Mouse (Mus musculus) layer of hippocampus, adult 2 months (tissue): Measurements from ENCODE around the gene Ylpm1. TPM values are rescaled to one million over a fixed set of nuclear protein-coding genes. Genes with fewer than 3 reads are reported as not detected.
A peak's percentile ranks its signal among the peaks of the same experiment; 100 is the strongest.

ENCODE experiments used
- DNase-seq, 2 experiments: peaks; one replicate each; pipeline ENCODE4 v3.0.0; 2022; ENCODE audit warnings: low spot score in 2 of 2
- H3K27ac ChIP-seq: fragments of 200-600 bp; 2 replicates; pipeline ENCODE4 v1.8.1; 2022
- H3K4me3 ChIP-seq: fragments of 200-600 bp; 2 replicates; pipeline ENCODE4 v1.8.1; 2022; ENCODE audit warnings: mild to moderate bottlenecking
- CTCF ChIP-seq: fragments of 200-600 bp; conservative IDR thresholded peaks from 2 replicates; pipeline ENCODE4 v1.8.1; 2022; ENCODE audit warnings: antibody characterized with exemption, mild to moderate bottlenecking, moderate library complexity
- long read RNA-seq, 2 experiments: library from polyadenylated mRNA; stranded (forward); transcript quantifications; one replicate each; pipeline ENCODE4 v2.0.0; 2021; ENCODE audit warnings: borderline mapping rate in 2 of 2
- total RNA-seq, 2 experiments: library from RNA; stranded (reverse); gene quantifications; 2 replicates each; pipeline ENCODE4 v1.2.3; 2021

The Ylpm1 gene
- total RNA-seq = 100 to 1,000 TPM; 129 to 146 TPM
- long read RNA-seq, experiment 1, full-length matches to known transcripts = 3 of 14 reads
- long read RNA-seq, experiment 1, partial matches to known transcripts = 8 of 14 reads
- long read RNA-seq, experiment 1, other reads (novel, unspliced or antisense) = 3 of 14 reads
- long read RNA-seq, experiment 2, full-length matches to known transcripts = 7 of 28 reads
- long read RNA-seq, experiment 2, partial matches to known transcripts = 12 of 28 reads
- long read RNA-seq, experiment 2, other reads (novel, unspliced or antisense) = 9 of 28 reads

DNA sequence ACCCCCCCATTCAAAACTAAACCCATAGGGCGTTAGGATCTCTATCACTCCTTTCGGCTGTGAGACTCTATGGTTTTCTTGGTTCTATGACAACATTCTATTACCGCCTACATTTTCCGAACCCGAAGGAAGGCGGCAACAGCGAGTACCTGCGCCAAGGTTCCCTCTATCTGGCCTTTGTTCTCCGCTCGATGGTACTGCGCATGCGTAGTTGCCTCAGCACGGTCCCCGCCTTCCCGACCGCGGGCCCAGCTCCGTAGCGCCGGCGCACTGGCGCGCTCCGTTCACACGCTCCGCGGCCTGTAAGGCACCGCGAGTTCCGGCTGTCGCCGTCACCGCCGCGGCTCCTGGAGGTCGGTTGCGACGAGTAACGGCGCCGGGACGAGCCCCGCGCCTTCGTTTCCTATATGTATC is at the start of gene Ylpm1:
Ylpm1 (plus strand) TSS at position 239 of the 414 bp plus-strand sequence.
- peak; percentile 72 for TF ChIP-seq CTCF
- DNase-seq = peak; percentile 97 to 98

DNA sequence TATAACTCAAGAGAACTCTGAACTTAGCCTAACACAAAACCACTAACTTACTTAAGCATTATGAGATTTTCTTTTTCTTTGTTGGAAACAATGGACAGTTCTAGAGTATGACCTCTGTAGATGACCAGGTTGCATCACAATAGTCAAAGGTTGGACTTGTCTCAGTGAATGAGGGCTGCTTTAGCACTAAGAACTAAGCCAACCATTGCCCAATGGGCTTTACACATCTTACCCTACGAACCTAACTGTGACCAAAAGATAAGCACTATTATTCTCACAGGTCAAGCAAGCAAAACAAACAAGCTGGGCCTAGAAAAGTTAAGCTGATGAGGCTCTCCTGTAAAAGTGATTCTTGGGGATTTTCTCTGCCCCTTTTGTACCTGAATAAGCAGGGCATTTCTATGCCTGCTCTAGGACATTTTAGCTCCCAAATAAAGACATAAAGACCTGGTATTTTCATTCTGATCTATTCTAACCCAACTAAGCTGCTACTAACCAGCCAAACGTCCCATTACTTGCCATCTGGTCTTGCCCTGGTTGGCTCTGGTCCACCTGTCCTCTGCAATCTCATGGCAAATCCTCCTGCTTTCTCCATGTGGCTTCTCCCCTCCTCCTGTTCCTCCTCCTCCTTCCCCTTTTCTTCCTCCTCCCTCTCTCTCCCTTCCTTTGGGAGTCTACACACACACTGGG is 48.1 kb upstream of the Ylpm1 start:
- no peak for TF ChIP-seq CTCF
- Histone ChIP-seq H3K27ac (no peak overlapping the region), H3K4me3 (no peak overlapping the region)
- DNase-seq = no peak

More for the DNA sequence above, at the start of gene Ylpm1:
- Histone ChIP-seq H3K27ac (peak within 1 kb of the TSS; percentile 100), H3K4me3 (peak within 1 kb of the TSS; percentile 85)

DNA sequence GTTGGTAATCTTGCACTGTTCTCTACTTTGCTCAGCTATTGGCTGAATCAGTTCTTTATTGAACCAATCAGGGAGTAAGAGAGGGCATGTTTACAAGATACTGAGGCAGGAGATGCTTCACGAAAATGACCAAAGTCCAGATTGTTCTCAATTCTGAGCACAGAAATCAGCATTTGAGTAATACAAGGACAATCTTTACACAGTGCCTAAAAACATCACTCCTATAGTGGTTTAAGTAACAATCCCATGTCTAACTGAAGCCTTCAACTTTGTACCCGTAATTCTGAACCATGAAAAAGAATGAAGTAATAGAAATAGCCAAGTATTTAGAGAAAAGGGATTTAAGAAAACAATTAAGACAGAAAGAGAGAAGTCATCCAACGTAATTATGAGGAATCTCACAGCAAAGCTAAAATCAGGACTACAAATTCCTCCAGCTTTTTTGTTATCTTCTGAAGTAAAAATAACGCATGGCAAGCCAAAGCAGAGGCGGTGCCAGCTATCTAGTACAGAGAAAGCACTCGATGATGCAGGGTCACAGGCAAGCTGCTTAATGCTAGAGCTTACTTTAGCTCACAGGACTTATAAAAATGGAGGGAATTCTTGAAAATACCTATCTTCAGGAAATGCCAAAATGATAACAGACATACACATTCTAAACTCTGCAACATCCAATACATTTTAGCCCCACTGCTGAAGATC is 47.4 kb upstream of the Ylpm1 start:
- no peak overlapping the region for H3K27ac ChIP-seq
- no peak overlapping the region for H3K4me3 ChIP-seq
- no peak for DNase-seq
- no peak for TF ChIP-seq CTCF

DNA sequence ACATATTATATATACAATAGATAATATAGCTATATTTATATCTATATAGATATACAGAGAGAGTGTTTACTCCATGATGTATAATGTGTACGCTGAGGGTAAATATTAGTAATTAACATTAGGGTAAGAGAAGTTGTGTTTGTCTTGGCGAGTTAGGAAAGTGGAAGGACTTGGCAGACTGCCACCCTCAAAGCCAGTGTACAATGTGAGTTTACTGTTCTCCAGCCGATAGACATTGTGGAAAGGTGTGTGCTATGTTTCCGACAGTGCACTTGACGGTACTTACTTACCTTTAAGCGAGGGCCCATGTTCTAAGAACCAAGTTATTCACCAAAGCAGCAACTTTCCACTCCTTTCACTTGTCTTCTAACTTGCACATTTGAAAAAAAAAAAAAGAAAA is 45.4 kb upstream of the Ylpm1 start:
- TF ChIP-seq CTCF = no peak
- H3K4me3 ChIP-seq = no peak overlapping the region
- no peak for DNase-seq
- no peak overlapping the region for H3K27ac ChIP-seq

DNA sequence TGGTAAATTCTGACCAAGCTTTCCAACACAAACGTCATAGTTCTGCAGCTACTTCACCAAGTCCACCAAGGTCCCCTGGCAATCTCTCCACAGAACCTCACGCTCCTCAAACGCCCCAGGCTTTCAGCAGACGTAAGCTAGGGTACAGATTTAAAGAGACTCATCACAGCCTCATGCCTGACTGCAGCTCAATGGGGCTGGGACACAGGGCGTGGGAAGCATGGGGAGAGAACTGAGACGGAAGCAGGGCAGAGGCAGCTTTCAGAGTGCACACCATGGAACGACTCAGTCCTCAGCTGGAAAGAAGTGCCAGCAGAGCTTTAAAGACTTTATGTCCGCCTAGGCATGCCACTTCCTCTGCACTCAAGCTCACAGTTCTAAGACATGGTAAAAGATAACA is 44.6 kb upstream of the Ylpm1 start:
- Histone ChIP-seq H3K4me3 (no peak overlapping the region), H3K27ac (no peak overlapping the region)
- TF ChIP-seq CTCF = no peak
- no peak for DNase-seq

DNA sequence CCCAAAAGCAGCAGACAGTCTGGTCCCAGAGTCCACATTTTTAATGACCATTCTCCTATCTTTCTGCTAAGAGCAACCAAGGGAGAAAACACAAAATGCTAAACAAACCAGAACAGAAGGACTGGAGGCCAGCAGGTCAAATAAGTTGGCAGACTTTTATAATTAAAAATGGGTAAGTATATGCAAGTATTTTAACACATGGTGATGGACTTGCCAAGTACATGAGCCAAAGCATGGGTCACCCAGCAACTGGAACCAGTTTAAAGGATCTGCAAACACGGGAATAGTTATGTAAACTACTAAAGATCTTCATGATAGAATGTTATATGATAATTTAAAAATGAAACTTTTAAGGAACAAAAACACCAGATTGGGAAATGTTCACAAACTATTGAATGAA is 43.8 kb upstream of the Ylpm1 start:
- Histone ChIP-seq H3K27ac (no peak overlapping the region), H3K4me3 (no peak overlapping the region)
- no peak for TF ChIP-seq CTCF
- DNase-seq = no peak

DNA sequence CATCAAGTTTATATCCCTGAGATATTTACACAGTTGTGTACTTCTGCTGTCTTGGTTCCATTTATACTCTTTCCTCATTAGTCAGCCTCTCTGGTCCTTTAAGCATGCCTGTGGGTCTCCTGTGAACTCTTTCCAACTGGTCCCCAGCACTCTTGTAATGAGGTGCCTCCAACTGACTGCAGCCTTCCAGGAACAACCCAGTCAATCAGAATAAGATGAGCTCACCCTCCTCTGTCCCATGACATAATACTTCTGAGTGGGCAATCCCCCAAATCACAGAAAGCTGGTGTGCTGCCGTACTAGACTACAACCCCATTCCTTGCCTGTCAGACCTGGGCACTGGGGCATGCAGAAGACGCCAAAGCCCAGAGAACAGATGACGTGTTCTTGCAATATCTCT is 39.8 kb upstream of the Ylpm1 start:
- DNase-seq = no peak
- Histone ChIP-seq H3K4me3 (no peak overlapping the region), H3K27ac (no peak overlapping the region)
- no peak for TF ChIP-seq CTCF

DNA sequence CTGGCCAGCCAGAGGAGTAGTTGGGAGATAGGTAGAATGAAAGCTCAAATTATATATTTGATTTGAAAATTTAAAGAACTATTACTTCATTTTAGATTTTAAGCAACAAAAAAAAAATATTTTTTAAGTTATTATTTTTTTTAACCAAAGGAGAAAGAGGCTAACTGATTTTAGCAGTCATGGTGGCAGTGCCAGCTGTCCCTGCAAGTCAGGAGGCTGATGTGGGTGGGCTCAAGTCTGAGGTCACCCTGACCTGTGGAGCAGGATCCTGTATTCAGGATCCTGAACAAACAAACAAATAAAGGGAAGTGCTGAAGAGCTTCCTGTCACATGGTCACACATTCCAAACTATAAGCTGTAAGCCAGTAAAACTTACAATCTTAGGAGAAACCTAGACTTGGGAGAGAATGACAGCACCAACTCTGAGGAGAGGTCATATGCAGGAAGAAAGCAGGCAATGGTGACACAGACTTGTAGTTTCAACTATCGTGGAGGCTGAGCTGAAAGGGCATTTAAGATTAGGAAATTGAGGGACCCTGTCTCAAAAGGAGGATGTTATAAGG is 37.2 kb upstream of the Ylpm1 start:
- Histone ChIP-seq H3K4me3 (no peak overlapping the region), H3K27ac (no peak overlapping the region)
- TF ChIP-seq CTCF = no peak
- no peak for DNase-seq

DNA sequence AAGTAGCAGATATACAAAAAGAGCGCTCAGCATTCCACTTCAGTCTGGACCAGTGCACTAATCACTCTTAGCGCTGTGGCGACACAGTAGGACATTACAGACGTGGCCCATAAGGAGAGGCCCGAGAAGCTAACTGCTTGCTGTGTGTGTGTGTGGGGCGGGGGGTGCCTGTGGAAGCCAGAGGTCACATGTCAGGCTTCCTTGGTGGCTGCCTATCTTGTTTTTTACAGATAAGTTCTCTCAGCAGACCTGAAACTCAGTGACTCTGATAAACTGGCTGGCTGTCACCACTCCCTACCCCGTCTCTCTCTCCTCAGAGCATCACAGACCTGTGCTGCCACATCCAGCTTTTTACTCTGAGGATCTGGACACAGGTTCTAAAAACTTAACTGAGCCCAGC is 33.5 kb upstream of the Ylpm1 start:
- Histone ChIP-seq H3K27ac (no peak overlapping the region), H3K4me3 (no peak overlapping the region)
- DNase-seq = no peak
- TF ChIP-seq CTCF = no peak

DNA sequence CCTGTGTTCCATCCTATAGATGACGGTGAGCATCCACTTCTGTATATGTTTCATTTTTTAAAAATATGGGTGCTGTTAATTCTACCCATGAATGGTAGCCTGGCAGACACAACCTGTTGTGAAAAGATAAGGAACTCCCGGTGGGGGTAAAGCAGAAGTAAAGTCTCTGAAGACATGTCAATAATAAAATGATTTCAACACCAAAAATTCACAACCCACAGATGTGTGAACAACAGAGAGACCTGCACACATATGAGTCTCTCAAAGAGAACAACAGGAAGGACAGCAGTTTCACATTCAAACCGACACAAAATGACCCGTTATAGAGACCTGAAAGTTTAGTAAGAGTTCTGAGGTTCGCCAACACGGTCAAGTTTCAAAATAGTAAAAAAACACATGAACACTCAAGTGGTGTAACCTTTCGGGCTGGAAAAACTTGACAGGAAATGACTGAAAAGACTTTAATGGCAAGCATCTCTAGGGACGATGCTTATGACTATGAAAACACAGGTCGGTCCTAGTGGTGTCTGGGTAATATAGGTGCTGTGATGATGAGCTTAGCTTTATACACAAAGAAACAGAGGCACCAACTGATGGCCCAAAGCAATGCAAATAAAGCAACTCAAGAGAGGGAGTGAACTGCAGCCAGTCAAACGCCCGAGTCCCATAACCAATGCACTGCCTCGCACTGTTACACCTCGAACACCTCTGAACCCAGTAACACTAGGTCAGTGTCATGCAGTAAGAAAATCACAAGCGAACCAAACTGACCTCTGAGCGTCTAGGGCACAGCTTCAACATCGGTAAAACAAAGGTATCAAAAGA is 27.1 kb upstream of the Ylpm1 start:
- DNase-seq = no peak
- Histone ChIP-seq H3K27ac (no peak overlapping the region), H3K4me3 (peak overlapping the region; percentile 93)
- TF ChIP-seq CTCF = no peak

DNA sequence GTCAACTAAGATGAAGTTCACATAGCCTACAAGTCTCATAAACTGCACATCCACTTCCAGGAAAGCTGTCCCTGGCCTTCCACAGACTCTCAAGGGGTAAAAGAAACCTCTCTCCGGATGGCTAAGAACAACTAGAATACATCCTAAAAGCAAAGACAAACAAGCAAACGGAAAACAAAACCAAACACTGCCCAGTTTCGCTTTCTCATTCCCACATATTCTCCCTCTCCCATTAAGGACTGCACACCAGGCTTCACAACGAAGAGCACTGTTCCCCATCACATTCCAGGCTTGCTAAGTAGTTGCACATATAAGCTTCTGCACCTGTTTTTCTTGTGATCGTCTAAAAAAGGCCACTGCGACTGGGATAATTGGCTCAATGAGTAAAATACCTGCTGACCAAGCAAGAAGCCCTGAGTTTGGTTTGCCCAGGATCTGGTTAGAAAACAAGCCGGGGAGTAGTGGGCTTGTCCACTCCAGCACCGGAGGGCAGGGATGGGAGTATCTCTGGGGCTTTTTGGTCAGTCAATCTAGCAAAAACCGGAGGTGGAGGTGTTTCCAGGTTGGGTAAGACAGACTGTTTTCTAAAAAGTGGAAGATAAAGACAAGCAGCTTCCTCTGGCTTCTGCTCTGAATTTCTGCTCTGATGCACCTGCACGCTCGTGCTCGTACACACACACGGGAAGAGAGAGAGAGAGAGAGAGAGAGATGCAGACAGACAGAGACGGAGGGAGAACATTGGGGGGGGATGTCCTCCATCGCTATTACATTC is 26.3 kb upstream of the Ylpm1 start:
- Histone ChIP-seq H3K4me3 (peak overlapping the region; percentile 93), H3K27ac (peak overlapping the region; percentile 90)

More for the DNA sequence above, 26.3 kb upstream of the Ylpm1 start:
- TF ChIP-seq CTCF = no peak
- DNase-seq = no peak
